Mouse (Mus musculus) gonadal fat pad, adult 2 months (tissue): ENCODE measurements at regions not wholly inside any gene's neighbourhood (a gene's known extent, or its start where the extent isn't known, plus 50 kb on each side); places are given as distances from the start of the nearest gene placed in this dataset.

Source experiments
- DNase-seq: peaks from one replicate; pipeline ENCODE4 v3.0.0-alpha.2; 2012; ENCODE audit warnings: low read depth

- no peak for DNase-seq
Observed at GRCm38 (mm10) chr16:31598409-31598988, 64.7 kb upstream of the Dlg1 start.

- no peak for DNase-seq
Observed at GRCm38 (mm10) chr16:31598989-31599421, 64.2 kb upstream of the Dlg1 start.

GRCm38 (mm10) chr16:31601278-31601677 lies 62.0 kb upstream of the Dlg1 start:
- no peak for DNase-seq

- no peak for DNase-seq
Observed at GRCm38 (mm10) chr16:31603185-31603584, 60.1 kb upstream of the Dlg1 start.

- DNase-seq: no peak
Observed at GRCm38 (mm10) chr16:31606389-31607177, 56.7 kb upstream of the Dlg1 start.

- DNase-seq: no peak
Observed at GRCm38 (mm10) chr16:31608964-31609363, 54.3 kb upstream of the Dlg1 start.

- no peak for DNase-seq
Observed at GRCm38 (mm10) chr16:31609394-31610172, 53.7 kb upstream of the Dlg1 start.
